Mouse (Mus musculus): ENCODE results near the gene Apol9b. TPM values are rescaled to one million over a fixed set of nuclear protein-coding genes. Genes with fewer than 3 reads are reported as not detected.
"Not testable (repeated sequence)": the region's sequence is repeated elsewhere in the genome, so short reads cannot be mapped to it uniquely, and the experiment has no call there.

Apol9b gene
- total RNA-seq (2014; rRNA removed; ENCODE audit: low replicate concordance) = 0.23 and 0.81 TPM in 2 replicates
- 0.14 and 0.30 TPM in 2 replicates for polyA plus RNA-seq (2015; fragmentation: Nextera tagmentation; extraction: Ambion mirVana)

DNA sequence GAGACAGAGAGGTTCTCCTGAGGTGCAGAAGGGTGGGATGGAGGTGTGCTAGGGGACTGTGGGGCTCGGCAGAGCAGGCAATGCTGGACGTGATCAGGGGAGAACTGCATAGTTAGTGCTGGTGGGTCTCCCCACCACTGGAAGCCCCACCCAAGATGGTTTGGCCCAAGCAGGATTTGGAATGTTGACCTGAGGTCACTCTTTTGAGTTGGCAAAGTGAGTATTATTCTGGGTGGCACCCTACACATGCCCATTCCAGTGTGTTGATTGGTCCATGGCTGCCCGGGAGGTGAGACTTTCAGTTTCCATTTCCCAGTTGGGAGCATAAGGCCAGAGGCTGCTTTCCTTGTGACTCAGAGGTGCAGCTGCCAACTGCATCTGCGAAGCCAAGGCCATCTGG is at the start of gene Apol9b:
Gene Apol9b, plus strand, starts transcription at position 301 of the 400 bp plus-strand sequence.
- H3K9me3 ChIP-seq (replicated peaks; ENCODE audit: control insufficient read depth, low read length); H3K9ac ChIP-seq (replicated peaks; ENCODE audit: low read depth, low read length); H3K27me3 ChIP-seq (ENCODE audit: control insufficient read depth, insufficient read depth, low read length); H3K36me3 ChIP-seq (replicated peaks; ENCODE audit: control insufficient read depth, insufficient read depth, low read length); H3K4me3 ChIP-seq (ENCODE audit: low read depth, low read length); H3K4me1 ChIP-seq (ENCODE audit: control insufficient read depth, insufficient read depth); H3K27ac ChIP-seq (ENCODE audit: low read depth); H3K4me2 ChIP-seq (ENCODE audit: low read depth, low read length); DNase-seq (ENCODE audit: low spot score); ATAC-seq (ENCODE audit: insufficient read depth, low read depth): not testable (repeated sequence)
- 57% methylated on average over 1 of the region's 4 CpGs for WGBS

DNA sequence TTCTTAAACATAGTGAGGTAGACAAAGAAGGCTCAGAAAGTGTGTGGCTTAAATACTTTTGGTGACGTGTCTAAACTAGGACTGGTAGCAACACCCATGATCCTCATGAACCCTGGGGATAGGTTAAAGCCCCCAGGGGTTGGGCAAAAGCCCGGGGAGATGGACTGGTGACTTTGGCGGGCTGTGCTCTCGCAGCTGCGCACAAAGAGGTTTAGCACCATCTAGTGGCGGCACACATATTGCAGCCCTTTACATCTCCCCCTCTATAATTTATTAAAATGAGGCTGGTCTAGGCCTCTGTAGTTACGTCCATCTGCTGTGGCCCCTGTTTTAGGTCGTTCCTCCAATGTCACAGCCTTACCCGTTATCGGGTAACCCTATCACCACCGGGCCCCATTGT is 44.9 kb upstream of the Apol9b start:
- H3K9me3 ChIP-seq (replicated peaks; ENCODE audit: control insufficient read depth, low read length); H3K27me3 ChIP-seq (ENCODE audit: control insufficient read depth, insufficient read depth, low read length); H3K4me1 ChIP-seq (ENCODE audit: control insufficient read depth, insufficient read depth); H3K27ac ChIP-seq (ENCODE audit: low read depth); H3K36me3 ChIP-seq (replicated peaks; ENCODE audit: control insufficient read depth, insufficient read depth, low read length); H3K4me2 ChIP-seq (ENCODE audit: low read depth, low read length); H3K4me3 ChIP-seq (ENCODE audit: low read depth, low read length); ATAC-seq (ENCODE audit: insufficient read depth, low read depth); H3K9ac ChIP-seq (replicated peaks; ENCODE audit: low read depth, low read length): not testable (repeated sequence)
- DNase-seq (ENCODE audit: low spot score) = peak; percentile 7
- WGBS = 6% methylated on average over 9 of the region's 11 CpGs
- peak; percentile 57 for TF ChIP-seq CTCF (IDR thresholded peaks at IDR 0.05; ENCODE audit: low read depth)

DNA sequence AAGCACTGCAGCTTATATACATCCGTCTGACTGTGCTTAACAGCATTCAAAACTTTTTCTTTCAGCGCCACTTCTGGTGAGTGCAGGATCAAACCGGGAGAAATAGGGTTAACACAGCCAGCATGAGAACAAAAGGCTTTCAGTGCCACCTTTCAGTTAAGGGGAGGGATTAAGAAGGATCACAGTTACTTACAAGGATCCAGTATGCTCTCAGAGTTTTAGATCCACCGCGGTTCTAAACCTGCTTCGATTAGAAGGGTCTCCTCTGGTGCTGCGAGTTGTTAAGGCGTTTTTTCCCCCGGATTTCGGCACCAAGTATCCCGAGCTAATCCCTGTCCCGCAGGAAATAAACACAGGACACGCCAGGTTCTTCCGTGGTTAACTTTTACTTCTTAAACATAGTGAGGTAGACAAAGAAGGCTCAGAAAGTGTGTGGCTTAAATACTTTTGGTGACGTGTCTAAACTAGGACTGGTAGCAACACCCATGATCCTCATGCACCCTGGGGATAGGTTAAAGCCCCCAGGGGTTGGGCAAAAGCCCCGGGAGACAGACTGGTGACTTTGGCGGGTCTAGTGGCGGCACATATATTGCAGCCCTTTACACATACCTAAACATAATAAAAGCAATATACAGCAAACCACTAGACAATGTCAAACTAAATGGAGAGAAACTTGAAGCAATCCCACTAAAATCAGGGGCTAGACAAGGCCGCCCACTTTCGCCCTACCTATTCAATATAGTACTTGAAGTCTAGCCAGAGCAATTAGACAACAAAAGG is 37.1 kb upstream of the Apol9b start:
- not testable (repeated sequence) for H3K9ac ChIP-seq (replicated peaks; ENCODE audit: low read depth, low read length); H3K27ac ChIP-seq (ENCODE audit: low read depth); H3K4me1 ChIP-seq (ENCODE audit: control insufficient read depth, insufficient read depth); DNase-seq (ENCODE audit: low spot score); ATAC-seq (ENCODE audit: insufficient read depth, low read depth); H3K9me3 ChIP-seq (replicated peaks; ENCODE audit: control insufficient read depth, low read length); H3K27me3 ChIP-seq (ENCODE audit: control insufficient read depth, insufficient read depth, low read length); H3K36me3 ChIP-seq (replicated peaks; ENCODE audit: control insufficient read depth, insufficient read depth, low read length)
- 12% methylated on average over 19 of the region's 20 CpGs for WGBS
- peak overlapping the region; percentile 37 for H3K4me2 ChIP-seq (ENCODE audit: low read depth, low read length)
- H3K4me3 ChIP-seq (ENCODE audit: low read depth, low read length) = peak overlapping the region; percentile 23

GRCm38 (mm10) chr15:77694687-77695295 is 34.0 kb upstream of the Apol9b start:
- DNase-seq (ENCODE audit: low spot score); H3K4me3 ChIP-seq (ENCODE audit: low read depth, low read length); ATAC-seq (ENCODE audit: insufficient read depth, low read depth); H3K4me1 ChIP-seq (ENCODE audit: control insufficient read depth, insufficient read depth); H3K27me3 ChIP-seq (ENCODE audit: control insufficient read depth, insufficient read depth, low read length); H3K9ac ChIP-seq (replicated peaks; ENCODE audit: low read depth, low read length); H3K27ac ChIP-seq (ENCODE audit: low read depth); H3K9me3 ChIP-seq (replicated peaks; ENCODE audit: control insufficient read depth, low read length); H3K36me3 ChIP-seq (replicated peaks; ENCODE audit: control insufficient read depth, insufficient read depth, low read length); H3K4me2 ChIP-seq (ENCODE audit: low read depth, low read length): not testable (repeated sequence)
- TF ChIP-seq CTCF (IDR thresholded peaks at IDR 0.05; ENCODE audit: low read depth) = peak; percentile 68
- WGBS = 21% methylated on average over 11 of the region's 15 CpGs

DNA sequence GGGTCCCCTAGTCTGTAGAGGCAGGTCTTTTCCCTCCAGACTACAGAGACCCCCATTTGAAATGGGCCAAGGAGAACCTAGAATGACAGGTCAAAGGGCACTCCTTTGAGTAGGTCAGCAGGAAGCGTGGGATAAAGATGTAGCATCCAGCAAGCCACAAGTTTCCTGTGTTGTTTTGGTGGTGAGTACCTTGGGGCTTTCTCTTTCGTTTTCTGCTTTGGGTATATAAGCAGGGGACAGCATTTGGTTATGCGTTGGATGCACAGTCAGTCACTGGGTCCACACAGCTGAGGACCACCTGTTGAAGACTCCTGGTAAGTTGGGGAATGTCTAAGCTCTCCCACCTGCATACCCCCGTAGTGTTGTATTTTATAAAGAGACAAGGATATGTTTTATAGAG is 30.2 kb upstream of the Apol9b start, which contains the start of gene Apol7e:
Gene Apol7e, plus strand, starts transcription at position 202 of the 400 bp plus-strand sequence.
- not testable (repeated sequence) for H3K27ac ChIP-seq (ENCODE audit: low read depth); H3K9me3 ChIP-seq (replicated peaks; ENCODE audit: control insufficient read depth, low read length); ATAC-seq (ENCODE audit: insufficient read depth, low read depth); H3K36me3 ChIP-seq (replicated peaks; ENCODE audit: control insufficient read depth, insufficient read depth, low read length); H3K4me1 ChIP-seq (ENCODE audit: control insufficient read depth, insufficient read depth); H3K9ac ChIP-seq (replicated peaks; ENCODE audit: low read depth, low read length); H3K27me3 ChIP-seq (ENCODE audit: control insufficient read depth, insufficient read depth, low read length); DNase-seq (ENCODE audit: low spot score); H3K4me3 ChIP-seq (ENCODE audit: low read depth, low read length); H3K4me2 ChIP-seq (ENCODE audit: low read depth, low read length)
- 64% methylated on average over 4 of the region's 4 CpGs for WGBS

GRCm38 (mm10) chr15:77705306-77705705 is 23.5 kb upstream of the Apol9b start:
- H3K36me3 ChIP-seq (replicated peaks; ENCODE audit: control insufficient read depth, insufficient read depth, low read length); H3K27ac ChIP-seq (ENCODE audit: low read depth); H3K4me2 ChIP-seq (ENCODE audit: low read depth, low read length); H3K9me3 ChIP-seq (replicated peaks; ENCODE audit: control insufficient read depth, low read length); ATAC-seq (ENCODE audit: insufficient read depth, low read depth); H3K9ac ChIP-seq (replicated peaks; ENCODE audit: low read depth, low read length); H3K4me1 ChIP-seq (ENCODE audit: control insufficient read depth, insufficient read depth); H3K27me3 ChIP-seq (ENCODE audit: control insufficient read depth, insufficient read depth, low read length); DNase-seq (ENCODE audit: low spot score); H3K4me3 ChIP-seq (ENCODE audit: low read depth, low read length): not testable (repeated sequence)
- 73% methylated on average over 3 of the region's 3 CpGs for WGBS

- peak; percentile 7 for DNase-seq (ENCODE audit: low spot score)
- ATAC-seq (ENCODE audit: insufficient read depth, low read depth) = peak; percentile 84
- 20% methylated on average over 1 of the region's 1 CpGs for WGBS
- H3K4me1 ChIP-seq (ENCODE audit: control insufficient read depth, insufficient read depth); H3K4me3 ChIP-seq (ENCODE audit: low read depth, low read length); H3K9ac ChIP-seq (replicated peaks; ENCODE audit: low read depth, low read length); H3K27ac ChIP-seq (ENCODE audit: low read depth); H3K9me3 ChIP-seq (replicated peaks; ENCODE audit: control insufficient read depth, low read length); H3K27me3 ChIP-seq (ENCODE audit: control insufficient read depth, insufficient read depth, low read length); H3K4me2 ChIP-seq (ENCODE audit: low read depth, low read length); H3K36me3 ChIP-seq (replicated peaks; ENCODE audit: control insufficient read depth, insufficient read depth, low read length): not testable (repeated sequence)
These were observed 19.9 kb upstream of the Apol9b start for GRCm38 (mm10) chr15:77708936-77709335.

DNA sequence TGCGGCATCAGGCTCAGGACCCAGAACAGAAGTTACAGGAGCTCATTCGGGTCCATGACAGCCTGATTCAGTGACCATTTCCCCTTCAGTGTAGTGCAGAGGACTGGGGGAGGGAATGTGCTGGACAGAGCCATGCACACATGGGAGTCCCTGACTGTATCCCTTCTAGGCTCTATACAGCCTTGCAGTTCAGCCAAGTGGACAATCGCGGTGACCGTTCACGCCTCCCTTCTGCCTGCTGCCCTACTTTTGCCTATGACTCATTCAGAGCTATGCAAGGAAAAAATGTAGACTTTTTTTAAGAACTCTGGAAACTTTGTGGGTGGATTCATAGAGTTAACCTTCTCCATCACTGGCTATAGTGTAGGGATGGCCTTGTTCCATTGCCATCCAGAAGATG is 10.6 kb upstream of the Apol9b start:
- H3K4me2 ChIP-seq (ENCODE audit: low read depth, low read length); H3K9ac ChIP-seq (replicated peaks; ENCODE audit: low read depth, low read length); H3K27me3 ChIP-seq (ENCODE audit: control insufficient read depth, insufficient read depth, low read length); H3K4me1 ChIP-seq (ENCODE audit: control insufficient read depth, insufficient read depth); H3K4me3 ChIP-seq (ENCODE audit: low read depth, low read length); DNase-seq (ENCODE audit: low spot score); H3K36me3 ChIP-seq (replicated peaks; ENCODE audit: control insufficient read depth, insufficient read depth, low read length); H3K9me3 ChIP-seq (replicated peaks; ENCODE audit: control insufficient read depth, low read length); H3K27ac ChIP-seq (ENCODE audit: low read depth): not testable (repeated sequence)
- WGBS = 50% methylated on average over 2 of the region's 6 CpGs
- peak; percentile 68 for ATAC-seq (ENCODE audit: insufficient read depth, low read depth)

All from heart, postnatal 0 days (tissue).